Mouse (Mus musculus): ENCODE data around the gene Creg2.

DNA sequence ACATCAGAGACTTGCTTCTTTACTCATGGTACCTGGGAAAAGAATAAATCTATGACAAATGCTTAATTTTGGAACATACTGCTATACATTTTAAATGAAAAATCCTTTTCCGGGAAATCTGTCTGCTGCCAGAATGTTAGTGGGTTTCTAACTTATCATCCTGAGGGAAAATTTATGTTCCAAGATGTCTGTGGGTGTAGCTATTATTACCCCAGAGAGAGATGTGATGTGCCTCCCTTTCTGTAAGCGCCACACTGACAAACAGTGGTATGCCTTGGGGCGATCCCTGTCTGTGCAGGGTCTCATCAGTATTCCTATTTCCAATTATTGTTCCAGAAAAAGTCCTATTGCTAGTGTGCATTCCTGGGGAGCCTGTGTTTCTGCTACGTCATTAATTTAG lies 11.8 kb upstream of the Creg2 start:
- TF ChIP-seq CTCF (IDR thresholded peaks at IDR 0.05; ENCODE audit: low read depth), result no peak
- TF ChIP-seq EP300 (IDR thresholded peaks at IDR 0.05; ENCODE audit: low read depth), result no peak
